Mouse (Mus musculus) hindbrain, embryonic 12.5 days (tissue): ENCODE measurements around the gene Cyp24a1. TPM values are rescaled to one million over a fixed set of nuclear protein-coding genes. Genes with fewer than 3 reads are reported as not detected.

Experiments used
- polyA plus RNA-seq: library from polyadenylated mRNA; unstranded; fragments of >200 nt; fragmentation: Nextera tagmentation; extraction: Ambion mirVana; gene quantifications from 2 replicates; pipeline ENCODE4 v1.2.1, GENCODE M21; 2016

The Cyp24a1 gene
- polyA plus RNA-seq, 1 experiment from 2014 or later, result not detected

Other genes with a start within 250 kb of the Cyp24a1 start
- 10.1 and 14.2 TPM in 2 replicates for gene Bcas1, start 69.3 kb downstream of the Cyp24a1 start, polyA plus RNA-seq
- gene Pfdn4, start 717 bp downstream of the Cyp24a1 start, polyA plus RNA-seq, result 128 and 139 TPM in 2 replicates
- not detected in 2 replicates for gene 4930470P17Rik, start 104.9 kb upstream of the Cyp24a1 start, polyA plus RNA-seq
- gene Dok5, start 234.7 kb upstream of the Cyp24a1 start, polyA plus RNA-seq, result 29.0 and 30.9 TPM in 2 replicates